Mouse (Mus musculus) megakaryocyte-erythroid progenitor cell, adult 5-6 weeks (primary cell): ENCODE data around the gene P2rx6. TPM values are rescaled to one million over a fixed set of nuclear protein-coding genes. Genes with fewer than 3 reads are reported as not detected.

Experiments
- ATAC-seq: replicated peaks from 2 replicates; pipeline ENCODE4 v1.8.0; 2016; ENCODE audit warnings: mild to moderate bottlenecking, inconsistent platforms; ENCODE audit not compliant: severe bottlenecking, poor library complexity, low FRiP score, low TSS enrichment
- total RNA-seq, 2 experiments: library from RNA; stranded (forward) in 1 of 2; stranded (reverse) in 1 of 2; fragments of 200-1000, 215-1000 nt in 1 of 2; fragments of >200 nt in 1 of 2; fragmentation: Nextera tagmentation in 1 of 2; gene quantifications; 2 replicates each; pipeline ENCODE4 v1.2.3; 2014 to 2017

The P2rx6 gene
- total RNA-seq, 2 experiments from 2014 or later = not detected

GRCm38 (mm10) chr16:17619198-17620105 is 57.8 kb downstream of the P2rx6 start, which contains the start of gene Smpd4:
TSS of gene Smpd4 (plus strand) at chr16:17619354.
- ATAC-seq = peak; percentile 65

GRCm38 (mm10) chr16:17621936-17622335 is 60.3 kb downstream of the P2rx6 start:
- ATAC-seq = no peak

- 0 out of 2 replicates have a peak, but pooled peaks have one; percentile 52 for ATAC-seq
Observed at GRCm38 (mm10) chr16:17625488-17626268, 64.0 kb downstream of the P2rx6 start.

- ATAC-seq = no peak
Observed at GRCm38 (mm10) chr16:17626269-17626555, 64.5 kb downstream of the P2rx6 start.

Other genes starting within 250 kb of the P2rx6 start
- not detected in 2 replicates for gene Serpind1, start 230.5 kb upstream of the P2rx6 start, total RNA-seq (2014; fragmentation: Nextera tagmentation)
- gene Serpind1, start 230.5 kb upstream of the P2rx6 start, total RNA-seq (2017) = not detected in 2 replicates
- gene Snap29, start 155.9 kb upstream of the P2rx6 start, total RNA-seq (2014; fragmentation: Nextera tagmentation) = 17.1 and 19.0 TPM in 2 replicates
- 17.3 and 18.3 TPM in 2 replicates for gene Snap29, start 155.9 kb upstream of the P2rx6 start, total RNA-seq (2017)
- 53.5 and 71.9 TPM in 2 replicates for gene Pi4ka, start 155.6 kb upstream of the P2rx6 start, total RNA-seq (2014; fragmentation: Nextera tagmentation)
- gene Pi4ka, start 155.6 kb upstream of the P2rx6 start, total RNA-seq (2017) = 21.9 and 44.8 TPM in 2 replicates
- gene Crkl, start 109.9 kb upstream of the P2rx6 start, total RNA-seq (2014; fragmentation: Nextera tagmentation) = 21.5 and 29.3 TPM in 2 replicates
- gene Crkl, start 109.9 kb upstream of the P2rx6 start, total RNA-seq (2017) = 21.6 and 33.5 TPM in 2 replicates
- 0.42 TPM in 1 of 2 replicates, not detected in the other for gene Aifm3, start 72.3 kb upstream of the P2rx6 start, total RNA-seq (2014; fragmentation: Nextera tagmentation)
- not detected in 2 replicates for gene Aifm3, start 72.3 kb upstream of the P2rx6 start, total RNA-seq (2017)
- 71.8 and 72.1 TPM in 2 replicates for gene Lztr1, start 53.2 kb upstream of the P2rx6 start, total RNA-seq (2014; fragmentation: Nextera tagmentation)
- gene Lztr1, start 53.2 kb upstream of the P2rx6 start, total RNA-seq (2017) = 50.4 and 55.4 TPM in 2 replicates
- gene Thap7, start 30.7 kb upstream of the P2rx6 start, total RNA-seq (2014; fragmentation: Nextera tagmentation) = 18.2 and 27.1 TPM in 2 replicates
- gene Thap7, start 30.7 kb upstream of the P2rx6 start, total RNA-seq (2017) = 23.3 and 45.1 TPM in 2 replicates
- not detected in 2 replicates for gene Lrrc74b, start 638 bp upstream of the P2rx6 start, total RNA-seq (2014; fragmentation: Nextera tagmentation)
- gene Lrrc74b, start 638 bp upstream of the P2rx6 start, total RNA-seq (2017) = 0.05 TPM in 1 of 2 replicates, not detected in the other
- 10.8 and 13.9 TPM in 2 replicates for gene Slc7a4, start 21.3 kb downstream of the P2rx6 start, total RNA-seq (2014; fragmentation: Nextera tagmentation)
- 5.2 and 7.6 TPM in 2 replicates for gene Slc7a4, start 21.3 kb downstream of the P2rx6 start, total RNA-seq (2017)
- 88.7 and 152 TPM in 2 replicates for gene Smpd4, start 57.5 kb downstream of the P2rx6 start, total RNA-seq (2014; fragmentation: Nextera tagmentation)
- 75.3 and 83.2 TPM in 2 replicates for gene Smpd4, start 57.5 kb downstream of the P2rx6 start, total RNA-seq (2017)
- 1.3 and 13.1 TPM in 2 replicates for gene Ccdc74a, start 84.6 kb downstream of the P2rx6 start, total RNA-seq (2014; fragmentation: Nextera tagmentation)
- 0.42 and 9.2 TPM in 2 replicates for gene Ccdc74a, start 84.6 kb downstream of the P2rx6 start, total RNA-seq (2017)
- 81.6 and 102 TPM in 2 replicates for gene Med15, start 171.0 kb downstream of the P2rx6 start, total RNA-seq (2014; fragmentation: Nextera tagmentation)
- gene Med15, start 171.0 kb downstream of the P2rx6 start, total RNA-seq (2017) = 21.5 and 22.6 TPM in 2 replicates
- 34.5 and 35.6 TPM in 2 replicates for gene Klhl22, start 197.7 kb downstream of the P2rx6 start, total RNA-seq (2014; fragmentation: Nextera tagmentation)
- gene Klhl22, start 197.7 kb downstream of the P2rx6 start, total RNA-seq (2017) = 26.6 and 65.5 TPM in 2 replicates
- gene Scarf2, start 235.4 kb downstream of the P2rx6 start, total RNA-seq (2014; fragmentation: Nextera tagmentation) = not detected in 2 replicates
- gene Scarf2, start 235.4 kb downstream of the P2rx6 start, total RNA-seq (2017) = not detected in 2 replicates